Mouse (Mus musculus) G1E (cell line): ENCODE measurements at regions not wholly inside any gene's neighbourhood (a gene's known extent, or its start where the extent isn't known, plus 50 kb on each side); places are given as distances from the start of the nearest gene placed in this dataset.
"Not testable (repeated sequence)": the region's sequence is repeated elsewhere in the genome, so short reads cannot be mapped to it uniquely, and the experiment has no call there.

ENCODE experiments used
- ATAC-seq: 2 replicates; pipeline ENCODE4 v1.8.0; 2016; ENCODE audit warnings: mild to moderate bottlenecking; ENCODE audit not compliant: insufficient number of reproducible peaks, poor library complexity, low FRiP score, severe bottlenecking; ENCODE audit errors: extremely low read depth
- DNase-seq: peaks from one replicate; pipeline ENCODE4 v3.0.0; 2012; ENCODE audit warnings: low spot score
- H3K27me3 ChIP-seq: 2 replicates; pipeline ENCODE4 v1.6.1; 2012; ENCODE audit warnings: mild to moderate bottlenecking, low read length, inconsistent platforms; ENCODE audit not compliant: insufficient read depth
- H3K36me3 ChIP-seq: replicated peaks from 2 replicates; pipeline ENCODE3; 2012; ENCODE audit warnings: mild to moderate bottlenecking, inconsistent platforms
- H3K4me1 ChIP-seq: 2 replicates; pipeline ENCODE4 v1.6.1; 2012; ENCODE audit warnings: low read depth, low read length, inconsistent platforms, mixed read lengths; ENCODE audit not compliant: insufficient read depth
- H3K4me3 ChIP-seq: 2 replicates; pipeline ENCODE4 v1.5.1; 2012; ENCODE audit warnings: low read depth, mild to moderate bottlenecking, inconsistent platforms, low read length, moderate library complexity, mixed read lengths
- H3K9me3 ChIP-seq: replicated peaks from 2 replicates; pipeline ENCODE4 v1.6.1; 2012; ENCODE audit warnings: inconsistent platforms
- CTCF ChIP-seq: IDR thresholded peaks from 2 replicates; pipeline ENCODE4 v1.5.1; 2012; ENCODE audit warnings: low read depth, low read length, inconsistent platforms, mixed read lengths
- GATA1 ChIP-seq: IDR thresholded peaks from 2 replicates; pipeline ENCODE4 v1.6.1; 2012; ENCODE audit warnings: borderline replicate concordance, low read length, inconsistent platforms, mixed read lengths
- GATA2 ChIP-seq: IDR thresholded peaks from 2 replicates; pipeline ENCODE4 v1.6.1; 2012; ENCODE audit warnings: low read depth, low read length, inconsistent platforms, borderline replicate concordance
- POLR2AphosphoS5 ChIP-seq: IDR thresholded peaks from 2 replicates; pipeline ENCODE4 v1.6.1; 2012; ENCODE audit warnings: low read depth, low read length, inconsistent platforms; ENCODE audit not compliant: insufficient replicate concordance
- TAL1 ChIP-seq: conservative IDR thresholded peaks from 2 replicates; pipeline ENCODE4 v1.6.1; 2012; ENCODE audit warnings: low read depth, low read length, inconsistent platforms, mixed read lengths

- not testable (repeated sequence) for H3K27me3 ChIP-seq, H3K4me1 ChIP-seq, DNase-seq, H3K9me3 ChIP-seq, ATAC-seq, H3K36me3 ChIP-seq, H3K4me3 ChIP-seq
Observed at GRCm38 (mm10) chr13:19300320-19301011, 95.1 kb downstream of the Stard3nl start.

GRCm38 (mm10) chr13:19296325-19296724 lies 99.3 kb downstream of the Stard3nl start:
- no peak for DNase-seq
- peaks cover 3% of the 10 kb centered on the region; the same call in 1 of the 2 replicates for H3K27me3 ChIP-seq
- H3K4me1 ChIP-seq, result no peaks in the 10 kb centered on the region
- TF ChIP-seq CTCF (no peak), GATA2 (no peak), GATA1 (no peak), POLR2AphosphoS5 (no peak), TAL1 (no peak)
- H3K4me3 ChIP-seq, result no peak overlapping the region
- no peak for ATAC-seq
- no peaks in the 10 kb centered on the region for H3K36me3 ChIP-seq
- no peaks in the 10 kb centered on the region for H3K9me3 ChIP-seq

- H3K27me3 ChIP-seq, result peaks cover 3% of the 10 kb centered on the region; the same call in 1 of the 2 replicates
- no peak for DNase-seq
- ATAC-seq, result no peak
- H3K4me3 ChIP-seq, result no peak overlapping the region
- TF ChIP-seq CTCF (no peak), GATA2 (no peak), TAL1 (no peak), POLR2AphosphoS5 (no peak), GATA1 (no peak)
- no peaks in the 10 kb centered on the region for H3K36me3 ChIP-seq
- H3K9me3 ChIP-seq, result no peaks in the 10 kb centered on the region
- no peaks in the 10 kb centered on the region for H3K4me1 ChIP-seq
Observed at GRCm38 (mm10) chr13:19293041-19293440, 102.6 kb downstream of the Stard3nl start.

GRCm38 (mm10) chr13:19283161-19283560 lies 112.4 kb downstream of the Stard3nl start:
- Histone ChIP-seq H3K27me3 (no peaks in the 10 kb centered on the region), H3K4me3 (no peak overlapping the region), H3K4me1 (no peaks in the 10 kb centered on the region; the same call in 1 of the 2 replicates), H3K36me3 (no peaks in the 10 kb centered on the region), H3K9me3 (no peaks in the 10 kb centered on the region)
- ATAC-seq (no peak), DNase-seq (no peak)
- TF ChIP-seq CTCF (no peak), TAL1 (no peak), GATA2 (no peak), POLR2AphosphoS5 (no peak), GATA1 (no peak)

- not testable (repeated sequence) for H3K27me3 ChIP-seq, H3K4me3 ChIP-seq, H3K9me3 ChIP-seq, H3K4me1 ChIP-seq, H3K36me3 ChIP-seq, ATAC-seq, DNase-seq
Observed at GRCm38 (mm10) chr13:19272548-19273295, 122.9 kb downstream of the Stard3nl start.

- ATAC-seq, H3K27me3 ChIP-seq, H3K4me3 ChIP-seq, H3K9me3 ChIP-seq, H3K36me3 ChIP-seq, H3K4me1 ChIP-seq, DNase-seq: not testable (repeated sequence)
Observed at GRCm38 (mm10) chr13:19264996-19265395, 130.6 kb downstream of the Stard3nl start.

GRCm38 (mm10) chr13:19246558-19246957 lies 149.0 kb downstream of the Stard3nl start:
- H3K27me3 ChIP-seq, H3K4me1 ChIP-seq, H3K4me3 ChIP-seq, H3K9me3 ChIP-seq, ATAC-seq, H3K36me3 ChIP-seq, DNase-seq: not testable (repeated sequence)

- not testable (repeated sequence) for H3K4me1 ChIP-seq, H3K27me3 ChIP-seq, H3K36me3 ChIP-seq, ATAC-seq, H3K4me3 ChIP-seq, H3K9me3 ChIP-seq, DNase-seq
Observed at GRCm38 (mm10) chr13:19242580-19242979, 153.0 kb downstream of the Stard3nl start.
